Mouse (Mus musculus): ENCODE measurements around the gene Ppp1r3c. TPM values are rescaled to one million over a fixed set of nuclear protein-coding genes. Genes with fewer than 3 reads are reported as not detected.

The Ppp1r3c gene
- polyA plus RNA-seq, 1 experiment from 2014 or later, result 14.4 TPM

GRCm38 (mm10) chr19:36696601-36697122 lies 39.8 kb downstream of the Ppp1r3c start:
- peaks cover 8% of the 10 kb centered on the region; the same call in 1 of the 2 replicates for H3K4me1 ChIP-seq (ENCODE audit: control insufficient read depth, insufficient read depth, low read length)
- peak; percentile 71 for DNase-seq
- 49% methylated on average over 7 of the region's 7 CpGs for WGBS
- no peak overlapping the region for H3K9ac ChIP-seq (replicated peaks; ENCODE audit: low read length)
- H3K4me2 ChIP-seq (ENCODE audit: low read length), result no peak overlapping the region
- H3K27me3 ChIP-seq (ENCODE audit: control insufficient read depth, insufficient read depth, low read length), result no peaks in the 10 kb centered on the region
- no peaks in the 10 kb centered on the region; the same call in 1 of the 2 replicates for H3K9me3 ChIP-seq (ENCODE audit: control insufficient read depth, low read length)
- ATAC-seq (ENCODE audit: low FRiP score, low TSS enrichment), result peak; percentile 40; the same call in 1 of the 2 replicates
- H3K4me3 ChIP-seq (replicated peaks; ENCODE audit: low read depth, low read length), result no peak overlapping the region
- no peaks in the 10 kb centered on the region for H3K36me3 ChIP-seq (ENCODE audit: control insufficient read depth, insufficient read depth, low read length)
- peak overlapping the region; percentile 70 for H3K27ac ChIP-seq (replicated peaks; ENCODE audit: low read depth, low read length)

GRCm38 (mm10) chr19:36693530-36693929 lies 42.9 kb downstream of the Ppp1r3c start:
- WGBS, result 81% methylated on average over 2 of the region's 2 CpGs
- Histone ChIP-seq H3K27me3 (ENCODE audit: control insufficient read depth, insufficient read depth, low read length) (no peaks in the 10 kb centered on the region), H3K4me3 (replicated peaks; ENCODE audit: low read depth, low read length) (no peak overlapping the region), H3K27ac (replicated peaks; ENCODE audit: low read depth, low read length) (no peak overlapping the region), H3K9me3 (ENCODE audit: control insufficient read depth, low read length) (no peaks in the 10 kb centered on the region), H3K4me2 (ENCODE audit: low read length) (no peak overlapping the region), H3K9ac (replicated peaks; ENCODE audit: low read length) (no peak overlapping the region), H3K4me1 (ENCODE audit: control insufficient read depth, insufficient read depth, low read length) (peaks cover 14% of the 10 kb centered on the region), H3K36me3 (ENCODE audit: control insufficient read depth, insufficient read depth, low read length) (no peaks in the 10 kb centered on the region)
- DNase-seq (no peak), ATAC-seq (ENCODE audit: low FRiP score, low TSS enrichment) (no peak)

GRCm38 (mm10) chr19:36691941-36692340 lies 44.5 kb downstream of the Ppp1r3c start:
- Histone ChIP-seq H3K36me3 (ENCODE audit: control insufficient read depth, insufficient read depth, low read length) (no peaks in the 10 kb centered on the region), H3K27ac (replicated peaks; ENCODE audit: low read depth, low read length) (no peak overlapping the region), H3K9me3 (ENCODE audit: control insufficient read depth, low read length) (no peaks in the 10 kb centered on the region), H3K9ac (replicated peaks; ENCODE audit: low read length) (no peak overlapping the region), H3K4me2 (ENCODE audit: low read length) (no peak overlapping the region), H3K27me3 (ENCODE audit: control insufficient read depth, insufficient read depth, low read length) (no peaks in the 10 kb centered on the region), H3K4me1 (ENCODE audit: control insufficient read depth, insufficient read depth, low read length) (peaks cover 13% of the 10 kb centered on the region), H3K4me3 (replicated peaks; ENCODE audit: low read depth, low read length) (no peak overlapping the region)
- no peak for DNase-seq
- no peak for ATAC-seq (ENCODE audit: low FRiP score, low TSS enrichment)
- 81% methylated on average over 5 of the region's 5 CpGs for WGBS

- DNase-seq (no peak), ATAC-seq (ENCODE audit: low FRiP score, low TSS enrichment) (no peak)
Measured at GRCm38 (mm10) chr19:36691245-36691644, 45.2 kb downstream of the Ppp1r3c start.

GRCm38 (mm10) chr19:36689205-36689604 lies 47.2 kb downstream of the Ppp1r3c start:
- Histone ChIP-seq H3K9ac (replicated peaks; ENCODE audit: low read length) (no peak overlapping the region), H3K36me3 (ENCODE audit: control insufficient read depth, insufficient read depth, low read length) (no peaks in the 10 kb centered on the region), H3K4me2 (ENCODE audit: low read length) (no peak overlapping the region), H3K4me1 (ENCODE audit: control insufficient read depth, insufficient read depth, low read length) (peaks cover 6% of the 10 kb centered on the region), H3K27me3 (ENCODE audit: control insufficient read depth, insufficient read depth, low read length) (no peaks in the 10 kb centered on the region), H3K4me3 (replicated peaks; ENCODE audit: low read depth, low read length) (no peak overlapping the region), H3K27ac (replicated peaks; ENCODE audit: low read depth, low read length) (peak overlapping the region; percentile 42), H3K9me3 (ENCODE audit: control insufficient read depth, low read length) (no peaks in the 10 kb centered on the region)
- WGBS, result 39% methylated on average over 5 of the region's 5 CpGs
- ATAC-seq (ENCODE audit: low FRiP score, low TSS enrichment), result 0 out of 2 replicates have a peak, but pooled peaks have one; percentile 28
- no peak for DNase-seq

More at GRCm38 (mm10) chr19:36691245-36691644, 45.2 kb downstream of the Ppp1r3c start:
- H3K4me1 ChIP-seq (ENCODE audit: control insufficient read depth, insufficient read depth, low read length), result peaks cover 10% of the 10 kb centered on the region
- H3K27ac ChIP-seq (replicated peaks; ENCODE audit: low read depth, low read length), result no peak overlapping the region
- no peak overlapping the region for H3K9ac ChIP-seq (replicated peaks; ENCODE audit: low read length)
- no peaks in the 10 kb centered on the region for H3K36me3 ChIP-seq (ENCODE audit: control insufficient read depth, insufficient read depth, low read length)
- H3K27me3 ChIP-seq (ENCODE audit: control insufficient read depth, insufficient read depth, low read length), result no peaks in the 10 kb centered on the region
- H3K4me3 ChIP-seq (replicated peaks; ENCODE audit: low read depth, low read length), result no peak overlapping the region
- no peak overlapping the region for H3K4me2 ChIP-seq (ENCODE audit: low read length)
- H3K9me3 ChIP-seq (ENCODE audit: control insufficient read depth, low read length), result no peaks in the 10 kb centered on the region
- WGBS, result 97% methylated on average over 2 of the region's 2 CpGs

- Histone ChIP-seq H3K9me3 (ENCODE audit: control insufficient read depth, low read length) (no peaks in the 10 kb centered on the region), H3K4me3 (replicated peaks; ENCODE audit: low read depth, low read length) (no peak overlapping the region), H3K4me2 (ENCODE audit: low read length) (no peak overlapping the region), H3K4me1 (ENCODE audit: control insufficient read depth, insufficient read depth, low read length) (peaks cover 6% of the 10 kb centered on the region), H3K27me3 (ENCODE audit: control insufficient read depth, insufficient read depth, low read length) (no peaks in the 10 kb centered on the region), H3K27ac (replicated peaks; ENCODE audit: low read depth, low read length) (0 out of 2 replicates have a peak overlapping the region, but pooled peaks have one; percentile 42), H3K9ac (replicated peaks; ENCODE audit: low read length) (no peak overlapping the region), H3K36me3 (ENCODE audit: control insufficient read depth, insufficient read depth, low read length) (no peaks in the 10 kb centered on the region)
- DNase-seq, result peak; percentile 78
- ATAC-seq (ENCODE audit: low FRiP score, low TSS enrichment), result peak; percentile 41; the same call in 1 of the 2 replicates
- 76% methylated on average over 8 of the region's 8 CpGs for WGBS
Measured at GRCm38 (mm10) chr19:36687843-36688637, 48.4 kb downstream of the Ppp1r3c start.

- ATAC-seq (ENCODE audit: low FRiP score, low TSS enrichment), result no peak
- H3K9me3 ChIP-seq (ENCODE audit: control insufficient read depth, low read length), result no peaks in the 10 kb centered on the region
- no peak overlapping the region for H3K4me3 ChIP-seq (replicated peaks; ENCODE audit: low read depth, low read length)
- DNase-seq, result no peak
- peaks cover 6% of the 10 kb centered on the region for H3K4me1 ChIP-seq (ENCODE audit: control insufficient read depth, insufficient read depth, low read length)
- no peak overlapping the region for H3K4me2 ChIP-seq (ENCODE audit: low read length)
- WGBS, result 93% methylated on average over 9 of the region's 9 CpGs
- no peak overlapping the region for H3K9ac ChIP-seq (replicated peaks; ENCODE audit: low read length)
- no peak overlapping the region for H3K27ac ChIP-seq (replicated peaks; ENCODE audit: low read depth, low read length)
- H3K27me3 ChIP-seq (ENCODE audit: control insufficient read depth, insufficient read depth, low read length), result no peaks in the 10 kb centered on the region
- H3K36me3 ChIP-seq (ENCODE audit: control insufficient read depth, insufficient read depth, low read length), result no peaks in the 10 kb centered on the region
Measured at GRCm38 (mm10) chr19:36687044-36687443, 49.4 kb downstream of the Ppp1r3c start.

GRCm38 (mm10) chr19:36686016-36686415 lies 50.4 kb downstream of the Ppp1r3c start:
- Histone ChIP-seq H3K4me1 (ENCODE audit: control insufficient read depth, insufficient read depth, low read length) (peaks cover 6% of the 10 kb centered on the region), H3K27ac (replicated peaks; ENCODE audit: low read depth, low read length) (no peak overlapping the region), H3K9ac (replicated peaks; ENCODE audit: low read length) (no peak overlapping the region), H3K4me3 (replicated peaks; ENCODE audit: low read depth, low read length) (no peak overlapping the region), H3K36me3 (ENCODE audit: control insufficient read depth, insufficient read depth, low read length) (no peaks in the 10 kb centered on the region), H3K9me3 (ENCODE audit: control insufficient read depth, low read length) (no peaks in the 10 kb centered on the region), H3K27me3 (ENCODE audit: control insufficient read depth, insufficient read depth, low read length) (no peaks in the 10 kb centered on the region), H3K4me2 (ENCODE audit: low read length) (no peak overlapping the region)
- ATAC-seq (ENCODE audit: low FRiP score, low TSS enrichment), result no peak
- DNase-seq, result no peak
- WGBS, result 92% methylated on average over 11 of the region's 11 CpGs

GRCm38 (mm10) chr19:36682560-36682959 lies 53.9 kb downstream of the Ppp1r3c start:
- no peak overlapping the region for H3K4me3 ChIP-seq (replicated peaks; ENCODE audit: low read depth, low read length)
- H3K27me3 ChIP-seq (ENCODE audit: control insufficient read depth, insufficient read depth, low read length), result no peaks in the 10 kb centered on the region
- DNase-seq (no peak), ATAC-seq (ENCODE audit: low FRiP score, low TSS enrichment) (no peak)
- peaks cover 15% of the 10 kb centered on the region for H3K4me1 ChIP-seq (ENCODE audit: control insufficient read depth, insufficient read depth, low read length)
- no peak overlapping the region for H3K9ac ChIP-seq (replicated peaks; ENCODE audit: low read length)
- no peaks in the 10 kb centered on the region for H3K9me3 ChIP-seq (ENCODE audit: control insufficient read depth, low read length)
- no peak overlapping the region for H3K27ac ChIP-seq (replicated peaks; ENCODE audit: low read depth, low read length)
- H3K4me2 ChIP-seq (ENCODE audit: low read length), result no peak overlapping the region
- H3K36me3 ChIP-seq (ENCODE audit: control insufficient read depth, insufficient read depth, low read length), result no peaks in the 10 kb centered on the region
- 71% methylated on average over 2 of the region's 2 CpGs for WGBS
